Mouse (Mus musculus) cortical plate, adult 2 months (tissue): Measurements from ENCODE around the gene Allc.

Experiments
- CTCF ChIP-seq: fragments of 200-500 bp; IDR thresholded peaks from 2 replicates; pipeline ENCODE4 v1.5.1; 2011; ENCODE audit warnings: mild to moderate bottlenecking, control low read depth, low read length; ENCODE audit not compliant: insufficient read depth; ENCODE audit errors: extremely low read depth
- POLR2A ChIP-seq: fragments of 200-500 bp; IDR thresholded peaks from 2 replicates; pipeline ENCODE4 v1.6.1; 2011; ENCODE audit warnings: mild to moderate bottlenecking, low read length, control low read depth; ENCODE audit not compliant: insufficient read depth; ENCODE audit errors: extremely low read depth

DNA sequence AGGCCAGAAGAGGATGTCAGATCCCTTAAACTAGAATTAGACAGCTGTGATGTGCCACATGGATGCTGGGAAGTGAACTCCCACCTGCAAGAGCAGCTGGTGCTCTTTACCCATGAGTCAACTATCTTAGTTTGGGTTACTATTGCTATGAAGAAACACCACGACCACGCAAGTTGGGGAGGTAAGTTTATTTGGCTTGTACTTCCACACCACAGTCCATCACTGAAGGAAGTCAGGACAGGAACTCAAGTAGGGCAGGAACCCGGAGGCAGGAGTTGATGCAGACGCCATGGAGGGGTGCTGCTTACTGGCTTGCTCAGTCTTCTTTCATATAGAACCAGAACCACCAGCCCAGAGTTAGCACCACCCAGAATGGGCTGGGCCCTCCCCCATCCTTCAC lies 44.8 kb upstream of the Allc start:
- TF ChIP-seq CTCF (no peak), POLR2A (no peak)
